Mouse (Mus musculus): ENCODE data around the gene Morn3. TPM values are rescaled to one million over a fixed set of nuclear protein-coding genes. Genes with fewer than 3 reads are reported as not detected.

The Morn3 gene
- total RNA-seq, 2 experiments from 2014 or later = not detected

DNA sequence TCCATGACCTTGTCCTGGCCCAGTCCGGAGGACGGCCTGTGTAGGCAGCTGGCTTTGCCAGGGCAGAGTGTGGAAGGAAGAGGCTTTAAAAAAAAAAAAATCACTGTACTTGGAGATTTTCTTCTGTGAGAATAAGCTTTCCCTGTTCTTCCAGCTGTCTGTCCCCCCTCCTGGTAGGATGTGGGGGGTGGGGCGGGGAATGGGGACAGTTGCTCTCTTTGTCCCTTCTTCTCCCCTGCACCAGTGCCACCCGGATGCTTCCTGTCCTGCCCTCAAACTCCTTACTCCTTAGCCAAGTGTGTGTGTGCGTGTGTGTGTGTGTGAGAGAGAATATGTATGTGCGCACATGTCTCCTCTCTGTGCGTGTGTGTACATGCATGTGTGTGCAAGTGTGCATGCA lies 17.1 kb downstream of the Morn3 start:
- no peak for DNase-seq
- intact Hi-C loops (cut with DNase I; ENCODE audit: low total_unique reads) = no loop called here

GRCm38 (mm10) chr5:123027436-123027835 lies 19.4 kb downstream of the Morn3 start:
- intact Hi-C loops (cut with DNase I; ENCODE audit: low total_unique reads) = no loop called here
- no peak for DNase-seq

GRCm38 (mm10) chr5:123026414-123026813 lies 20.4 kb downstream of the Morn3 start:
- no peak for DNase-seq
- intact Hi-C loops (cut with DNase I; ENCODE audit: low total_unique reads) = no loop called here

- DNase-seq = no peak
- intact Hi-C loops (cut with DNase I; ENCODE audit: low total_unique reads) = no loop called here
Measured at GRCm38 (mm10) chr5:123024965-123025573, 21.7 kb downstream of the Morn3 start.

- intact Hi-C loops (cut with DNase I; ENCODE audit: low total_unique reads) = no loop called here
- no peak for DNase-seq
Measured at GRCm38 (mm10) chr5:123024312-123024711, 22.5 kb downstream of the Morn3 start.

- no peak for DNase-seq
- intact Hi-C loops (cut with DNase I; ENCODE audit: low total_unique reads) = no loop called here
Measured at GRCm38 (mm10) chr5:123023049-123023448, 23.8 kb downstream of the Morn3 start.

GRCm38 (mm10) chr5:123021438-123021837 lies 25.4 kb downstream of the Morn3 start:
- intact Hi-C loops (cut with DNase I; ENCODE audit: low total_unique reads) = no loop called here

DNA sequence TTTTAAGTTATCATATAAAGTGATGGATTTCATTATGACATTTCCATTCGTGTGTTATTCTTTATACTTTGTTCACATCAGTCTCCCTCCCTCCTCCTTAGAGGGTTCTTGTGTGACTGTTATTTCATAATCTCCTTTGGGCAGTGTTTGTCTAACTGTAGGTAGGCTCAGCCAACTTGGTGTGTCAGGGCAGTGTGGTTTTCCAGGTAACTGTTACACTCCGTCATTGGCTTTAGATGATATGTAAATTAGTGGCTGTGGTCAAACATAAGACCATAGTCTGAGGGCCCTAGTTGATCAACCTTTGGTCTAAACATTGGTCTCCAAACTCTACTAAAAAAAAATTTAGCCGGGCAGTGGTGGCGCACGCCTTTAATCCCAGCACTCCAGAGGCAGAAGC lies 26.4 kb downstream of the Morn3 start:
- DNase-seq = no peak
- intact Hi-C loops (cut with DNase I; ENCODE audit: low total_unique reads) = no loop called here

More at GRCm38 (mm10) chr5:123021438-123021837, 25.4 kb downstream of the Morn3 start:
- no peak for DNase-seq

GRCm38 (mm10) chr5:123019336-123020016 lies 27.3 kb downstream of the Morn3 start:
- DNase-seq = no peak
- intact Hi-C loops (cut with DNase I; ENCODE audit: low total_unique reads) = no loop called here

DNA sequence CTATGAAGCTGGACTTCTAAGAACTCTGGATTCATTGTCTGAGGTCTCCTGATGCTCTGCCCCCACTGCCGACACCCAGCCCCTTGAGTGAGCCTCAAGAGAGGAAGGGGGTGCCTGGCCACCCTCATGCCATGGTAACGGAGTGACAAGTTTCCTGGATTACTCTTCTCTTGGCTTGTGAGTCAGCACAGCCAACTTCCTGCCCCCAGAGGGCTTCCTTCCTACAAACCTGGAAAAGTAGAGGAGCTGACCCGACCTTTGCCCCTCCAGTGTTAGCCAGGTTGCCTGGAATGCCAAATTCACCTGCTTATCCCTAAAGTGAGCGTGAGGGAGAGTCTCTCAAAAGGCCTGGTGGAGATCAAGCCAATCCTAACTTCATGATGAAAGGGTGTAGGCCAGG lies 29.3 kb downstream of the Morn3 start:
- DNase-seq = no peak
- intact Hi-C loops (cut with DNase I; ENCODE audit: low total_unique reads) = no loop called here

- intact Hi-C loops (cut with DNase I; ENCODE audit: low total_unique reads) = no loop called here
- no peak for DNase-seq
Measured at GRCm38 (mm10) chr5:123015915-123016314, 30.9 kb downstream of the Morn3 start.

DNA sequence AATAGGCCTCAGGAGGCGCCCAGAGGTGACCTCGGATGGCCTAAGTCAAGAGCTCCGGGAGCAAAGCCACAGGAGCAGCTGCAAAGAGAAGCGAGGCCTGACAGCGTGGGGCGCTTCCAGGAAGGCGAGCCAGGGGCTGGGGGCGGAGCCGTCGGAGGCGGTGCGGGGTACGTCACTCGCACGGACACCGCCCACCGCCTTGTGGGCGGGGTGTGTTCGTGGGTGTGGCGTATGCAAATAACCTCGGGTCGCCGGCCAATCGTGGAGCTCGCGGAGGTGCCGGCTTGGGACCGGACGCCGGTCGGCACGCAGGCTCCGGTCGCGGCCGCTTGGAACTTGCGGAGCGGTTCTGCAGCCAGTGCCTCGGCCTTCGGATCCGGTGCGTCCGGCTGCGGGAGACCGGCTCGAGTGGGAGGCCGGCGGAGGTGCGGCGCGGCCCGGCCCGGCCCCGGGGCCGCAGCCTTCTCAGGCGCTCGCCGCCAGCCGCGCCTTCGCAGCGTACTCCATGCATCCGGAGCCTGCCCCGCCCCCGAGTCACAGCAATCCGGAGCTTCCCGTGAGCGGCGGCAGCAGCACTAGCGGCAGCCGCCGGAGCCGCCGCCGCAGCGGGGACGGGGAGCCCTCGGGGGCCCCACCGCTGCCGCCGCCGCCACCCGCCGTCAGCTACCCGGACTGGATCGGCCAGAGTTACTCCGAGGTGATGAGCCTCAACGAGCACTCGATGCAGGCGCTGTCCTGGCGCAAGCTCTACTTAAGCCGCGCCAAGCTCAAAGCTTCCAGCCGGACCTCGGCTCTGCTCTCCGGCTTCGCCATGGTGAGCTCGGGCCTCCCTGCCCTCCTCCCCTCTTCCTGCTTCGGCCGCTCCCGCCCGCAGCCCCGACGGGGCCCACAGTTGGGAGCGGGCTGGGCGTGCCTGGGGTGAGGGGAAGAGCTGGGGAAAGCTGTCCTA lies 31.8 kb downstream of the Morn3 start, which contains the start of gene Orai1:
Gene Orai1 (plus strand): TSS at position 322 of the 949 bp plus-strand sequence.
- intact Hi-C loops (cut with DNase I; ENCODE audit: low total_unique reads) = no loop called here
- DNase-seq = peak; percentile 99

- peak; percentile 66 for DNase-seq
- intact Hi-C loops (cut with DNase I; ENCODE audit: low total_unique reads) = no loop called here
Measured at GRCm38 (mm10) chr5:123013599-123014315, 33.1 kb downstream of the Morn3 start.

GRCm38 (mm10) chr5:123011705-123012104 lies 35.1 kb downstream of the Morn3 start:
- intact Hi-C loops (cut with DNase I; ENCODE audit: low total_unique reads) = no loop called here
- no peak for DNase-seq

DNA sequence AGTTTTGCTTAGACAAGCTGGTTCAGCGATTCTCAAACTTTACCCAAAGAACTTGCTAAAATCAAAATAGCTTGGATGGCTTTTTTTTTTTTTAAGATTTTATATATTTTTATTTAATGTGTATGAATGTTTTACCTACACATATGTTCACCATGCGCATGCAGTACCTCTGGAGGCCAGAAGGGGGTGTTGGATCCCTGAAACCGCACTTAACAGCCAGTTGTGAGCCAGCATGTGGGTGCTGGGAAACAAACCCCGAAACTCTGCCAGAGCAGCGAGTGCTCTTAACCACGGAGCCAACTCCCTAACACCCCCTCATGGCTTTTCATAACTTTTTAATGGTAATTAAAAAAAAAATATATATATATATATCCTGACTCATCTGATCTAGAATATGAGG lies 36.0 kb downstream of the Morn3 start:
- intact Hi-C loops (cut with DNase I; ENCODE audit: low total_unique reads) = no loop called here
- no peak for DNase-seq

- peak; percentile 17 for DNase-seq
- intact Hi-C loops (cut with DNase I; ENCODE audit: low total_unique reads) = loop anchor here (5.0 kb wide), 1 partner anchor 38 kb away; no protein-coding TSS in a partner anchor
Measured at GRCm38 (mm10) chr5:123009873-123010272, 36.9 kb downstream of the Morn3 start.

- DNase-seq = no peak
- intact Hi-C loops (cut with DNase I; ENCODE audit: low total_unique reads) = loop anchor here (5.0 kb wide), 1 partner anchor 37 kb away; no protein-coding TSS in a partner anchor
Measured at GRCm38 (mm10) chr5:123008877-123009493, 37.8 kb downstream of the Morn3 start.

- peak; percentile 26 for DNase-seq
- intact Hi-C loops (cut with DNase I; ENCODE audit: low total_unique reads) = loop anchor here (5.0 kb wide), 1 partner anchor 34 kb away; no protein-coding TSS in a partner anchor
Measured at GRCm38 (mm10) chr5:123005716-123006592, 40.9 kb downstream of the Morn3 start.

All from gastrocnemius, postnatal 14 days (tissue).